Mouse (Mus musculus): ENCODE results near the gene Ttc12.

Ttc12 gene

GRCm38 (mm10) chr9:49396006-49396405 lies 90.0 kb downstream of the Ttc12 start:
- in situ Hi-C loops (cut with MboI; ENCODE audit: low sequenced_read_pairs): no loop called here

DNA sequence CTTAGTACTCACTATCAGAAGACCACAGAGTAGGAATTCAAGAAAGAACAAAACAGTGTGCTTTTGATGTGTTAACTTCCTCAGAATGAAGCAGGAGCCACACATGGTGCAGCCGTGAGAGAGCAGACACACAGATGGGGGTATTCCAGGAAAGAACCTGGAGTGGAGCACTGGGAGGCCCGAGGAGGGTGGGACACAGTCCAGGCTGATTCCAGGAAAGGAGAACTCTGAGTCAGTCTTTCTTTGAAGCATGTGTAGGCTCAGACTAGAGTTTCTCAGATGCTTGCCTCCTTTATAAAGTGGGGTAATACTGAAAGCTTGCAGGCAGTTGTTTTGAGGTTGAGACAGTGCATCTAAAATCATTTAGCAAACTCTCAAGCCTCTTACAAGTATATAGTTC lies 93.8 kb downstream of the Ttc12 start:
- in situ Hi-C loops (cut with MboI; ENCODE audit: low sequenced_read_pairs): no loop called here
